Mouse (Mus musculus): Measurements from ENCODE around the gene Wdpcp. TPM values are rescaled to one million over a fixed set of nuclear protein-coding genes. Genes with fewer than 3 reads are reported as not detected.
"Not testable (repeated sequence)": the region's sequence is repeated elsewhere in the genome, so short reads cannot be mapped to it uniquely, and the experiment has no call there.

The Wdpcp gene
- total RNA-seq (2021) (10 to 100 TPM; 12.6 to 13.3 TPM), polyA plus RNA-seq (2012; rRNA removed) (2.1 and 2.5 TPM in 2 replicates)
- long read RNA-seq, transcript Wdpcp-201 (18 exons, 2,792 nt) = major isoform, 9 of 19 reads
- long read RNA-seq, partial matches to known transcripts = 1 of 19 reads
- long read RNA-seq, other reads (novel, unspliced or antisense) = 9 of 19 reads

GRCm38 (mm10) chr11:21571700-21572381 is at the start of gene Wdpcp, which contains the start of gene Mdh1:
Gene Wdpcp (plus strand): TSS chr11:21572235.
Gene Mdh1 (minus strand): TSS chr11:21572367.
- DNase-seq = peak; percentile 96

DNA sequence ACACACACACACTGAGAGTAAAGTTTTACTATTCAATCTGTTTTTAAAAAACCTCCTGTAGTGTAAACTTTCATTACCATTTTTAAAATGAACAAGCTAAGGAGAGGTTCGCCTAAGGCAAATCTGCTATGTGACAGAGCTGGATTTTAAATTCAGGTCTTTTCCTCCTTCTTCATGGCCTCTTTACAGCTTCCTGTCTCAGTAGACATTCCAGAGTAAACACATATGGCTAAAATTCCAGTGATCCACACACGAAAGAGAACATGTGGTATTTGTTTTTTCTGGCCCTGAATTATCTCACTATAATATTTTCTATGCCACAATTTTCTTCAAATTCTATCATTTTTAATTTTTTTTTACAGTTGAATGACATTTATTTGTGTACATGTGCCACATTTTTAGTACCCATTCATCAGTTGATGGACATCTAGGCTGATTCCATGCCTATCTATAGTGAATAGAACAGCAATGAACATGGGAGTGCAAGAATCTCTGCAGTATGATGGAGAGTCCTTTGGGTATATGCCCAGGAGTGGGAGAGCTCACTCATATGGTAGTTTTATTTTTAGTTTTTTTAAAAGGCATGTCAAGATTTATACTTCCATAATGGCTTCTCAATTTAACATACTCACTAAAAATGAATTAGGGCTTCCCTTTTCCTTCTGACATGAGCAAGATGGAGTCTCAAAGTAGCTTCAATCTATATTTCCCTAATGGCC is 43.2 kb upstream of the Wdpcp start:
- DNase-seq = no peak

DNA sequence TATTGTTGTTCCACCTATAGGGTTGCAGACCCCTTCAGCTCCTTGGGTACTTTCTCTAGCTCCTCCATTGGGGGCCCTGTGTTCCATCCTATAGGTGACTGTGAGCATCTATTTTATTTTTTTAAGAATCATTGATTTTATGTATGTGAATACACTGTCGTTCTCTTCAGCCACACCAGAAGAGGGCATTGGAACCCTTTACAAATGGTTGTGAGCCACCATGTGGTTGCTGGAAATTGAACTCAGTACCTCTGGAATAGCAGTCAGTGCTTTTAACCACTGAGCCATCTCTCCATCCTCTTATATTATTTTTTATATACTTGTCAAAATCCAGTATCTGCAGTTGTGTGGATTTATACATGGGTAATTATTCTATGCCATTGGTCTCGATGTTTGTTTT is 41.2 kb upstream of the Wdpcp start:
- DNase-seq = not testable (repeated sequence)

DNA sequence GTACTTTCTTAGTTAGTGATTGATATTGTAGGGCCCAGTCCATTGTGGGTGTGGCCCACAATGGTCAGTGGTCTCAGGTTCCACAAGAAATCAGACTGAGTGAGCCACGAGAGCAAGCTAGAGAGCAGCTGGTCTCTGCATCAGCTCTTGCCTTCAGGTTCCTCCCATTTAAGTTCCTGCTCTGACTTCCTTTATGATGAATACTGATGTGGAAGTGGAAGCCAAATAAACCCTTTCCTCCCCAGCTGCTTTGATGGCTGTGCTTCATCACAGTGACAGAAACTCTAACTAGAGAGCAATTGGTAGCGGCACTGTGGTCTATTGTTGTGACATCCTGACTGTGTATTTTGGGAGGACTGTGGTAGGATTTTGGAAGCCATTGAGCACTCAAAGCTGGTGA is 32.0 kb upstream of the Wdpcp start:
- no peak for DNase-seq

- no peak for DNase-seq
These were observed 31.4 kb upstream of the Wdpcp start for GRCm38 (mm10) chr11:21540622-21541021.

DNA sequence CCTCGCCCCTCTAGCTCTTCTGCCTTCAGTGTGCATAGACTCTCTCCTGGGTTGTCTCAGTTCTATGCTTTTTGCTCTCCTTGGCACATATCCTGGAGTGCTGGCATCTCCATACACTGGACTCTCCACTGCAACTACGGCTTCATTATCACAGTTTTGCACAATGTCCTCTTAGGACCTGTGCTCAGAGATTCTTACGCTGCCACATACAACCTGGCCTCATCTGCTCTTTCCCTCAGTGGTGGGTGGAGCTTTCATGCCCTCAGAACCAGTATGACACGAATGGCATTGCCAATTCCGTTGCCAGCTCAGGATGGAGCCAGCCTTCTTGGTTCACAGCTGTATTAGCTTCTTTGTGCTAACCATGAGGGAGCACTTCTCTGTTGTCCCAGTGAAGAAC is 29.3 kb upstream of the Wdpcp start:
- peak; percentile 26 for DNase-seq

- no peak for DNase-seq
These were observed 27.0 kb upstream of the Wdpcp start for GRCm38 (mm10) chr11:21545021-21545420.

DNA sequence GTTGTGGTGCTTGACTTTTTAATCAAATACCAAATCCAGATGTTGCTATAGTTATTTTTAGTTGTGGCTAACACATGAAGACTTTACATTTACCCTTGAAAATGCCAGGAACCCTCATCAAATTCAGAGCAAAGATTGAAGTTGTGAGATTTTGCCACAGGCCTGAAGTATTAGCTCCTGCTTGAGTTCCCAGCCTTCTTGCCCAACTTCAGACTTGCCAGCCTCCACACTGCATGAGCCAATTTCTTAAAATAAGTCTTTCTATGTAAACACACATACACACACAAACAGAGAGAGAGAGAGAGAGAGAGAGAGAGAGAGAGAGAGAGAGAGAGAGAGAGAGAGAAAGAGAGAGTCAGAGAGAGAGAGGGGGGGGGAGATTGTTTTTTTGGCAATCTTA is 26.1 kb upstream of the Wdpcp start:
- DNase-seq = no peak

GRCm38 (mm10) chr11:21546671-21547070 is 25.4 kb upstream of the Wdpcp start:
- DNase-seq = no peak

- no peak for DNase-seq
These were observed 24.5 kb upstream of the Wdpcp start for GRCm38 (mm10) chr11:21547518-21547917.

- DNase-seq = no peak
These were observed 23.0 kb upstream of the Wdpcp start for GRCm38 (mm10) chr11:21549052-21549451.

GRCm38 (mm10) chr11:21549754-21550153 is 22.3 kb upstream of the Wdpcp start:
- DNase-seq = no peak

DNA sequence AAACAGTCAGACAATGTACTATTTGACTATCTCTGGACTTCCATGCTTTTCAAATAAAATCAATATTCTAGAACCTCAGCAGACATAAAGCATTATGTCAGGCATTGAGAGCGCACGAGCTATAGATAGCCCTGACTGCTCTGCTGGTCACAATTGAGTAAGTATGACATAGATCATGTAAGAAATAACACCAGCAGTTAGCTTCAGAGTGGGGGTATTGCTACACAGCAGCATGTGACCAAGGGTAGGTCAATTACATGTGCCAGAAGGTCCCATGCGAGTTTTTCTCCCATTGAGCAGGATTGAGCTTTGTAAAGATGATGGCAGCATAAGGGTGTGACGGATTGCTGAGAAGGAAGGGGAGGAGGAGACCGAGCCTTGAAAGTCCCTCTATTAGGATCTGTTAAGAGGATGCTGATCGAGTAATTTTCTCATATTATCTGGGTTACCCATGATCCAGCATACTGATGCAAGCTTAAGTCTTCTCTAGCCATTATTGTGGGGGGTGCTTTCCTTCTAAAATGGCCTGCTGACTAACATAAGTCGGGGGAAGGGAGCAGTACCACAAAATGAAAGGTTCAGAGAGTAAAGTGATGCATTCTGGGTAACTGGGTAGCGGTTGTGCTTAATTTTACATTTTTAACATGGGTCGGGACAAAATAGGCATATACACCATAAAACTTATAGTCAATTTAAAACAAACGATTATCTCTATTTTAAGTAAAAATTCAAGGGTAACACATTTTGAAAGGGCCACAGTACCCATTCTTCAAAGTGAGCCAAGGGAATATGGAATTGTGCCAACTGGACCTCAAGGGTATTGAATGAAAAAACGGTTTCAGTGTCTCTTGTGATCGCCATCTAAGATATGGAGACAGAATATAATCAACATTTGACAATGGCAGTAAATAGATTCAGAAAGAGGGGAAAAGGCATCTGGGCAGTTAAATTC is 21.5 kb upstream of the Wdpcp start:
- no peak for DNase-seq

DNA sequence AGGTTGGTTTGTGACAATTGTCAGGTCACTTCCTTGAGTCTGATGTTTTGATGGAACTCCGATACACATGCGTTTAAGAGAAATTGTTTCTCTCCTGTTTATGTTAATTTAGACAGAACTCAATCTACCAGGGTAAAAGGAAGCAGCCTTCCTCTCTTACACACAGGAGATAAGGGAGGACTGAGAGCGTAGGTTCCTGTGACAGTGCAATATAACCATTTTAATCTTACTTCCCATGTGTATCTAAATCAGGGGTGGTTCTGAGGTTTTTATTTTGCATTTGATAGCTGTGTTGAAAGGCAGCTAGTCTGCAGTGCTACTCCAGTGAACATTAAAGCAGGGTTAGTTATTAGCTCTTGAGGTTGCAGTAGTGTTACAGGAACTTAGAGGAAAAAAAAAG is 20.0 kb upstream of the Wdpcp start:
- no peak for DNase-seq

GRCm38 (mm10) chr11:21559727-21560126 is 12.3 kb upstream of the Wdpcp start:
- no peak for DNase-seq

GRCm38 (mm10) chr11:21561347-21561746 is 10.7 kb upstream of the Wdpcp start:
- no peak for DNase-seq

DNA sequence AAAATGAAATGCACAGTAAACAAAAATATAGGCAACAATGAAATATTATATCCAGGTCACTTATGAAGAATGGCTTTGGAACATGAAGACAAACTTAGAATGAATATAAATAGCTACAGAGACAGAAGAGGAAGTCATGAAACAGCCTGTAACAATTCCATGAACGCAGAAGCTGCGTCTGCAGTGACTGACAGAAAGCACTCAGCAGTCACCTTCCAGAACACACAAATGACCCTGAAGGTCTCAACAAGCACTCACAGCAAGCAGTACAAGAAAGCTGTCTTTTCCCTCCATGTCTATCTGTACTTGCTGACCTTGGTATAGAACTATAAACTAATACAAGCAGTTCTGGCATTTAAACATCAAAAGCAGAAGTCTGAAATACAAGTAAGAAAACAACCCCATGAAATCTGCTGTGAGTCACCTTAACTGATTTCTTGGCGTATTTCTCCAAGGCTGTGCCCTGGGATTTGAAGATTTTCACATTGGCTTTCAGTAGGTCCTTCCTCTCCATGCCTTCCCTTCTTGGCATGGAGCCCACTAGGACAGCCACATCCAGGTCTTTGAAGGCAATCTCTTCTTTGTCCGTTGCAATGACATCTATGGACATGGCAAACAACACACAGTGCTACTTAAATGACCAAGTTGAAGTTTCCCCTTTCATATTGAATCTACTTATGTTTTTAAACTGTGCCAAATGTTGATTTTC is 8.3 kb upstream of the Wdpcp start:
- DNase-seq = peak; percentile 57

DNA sequence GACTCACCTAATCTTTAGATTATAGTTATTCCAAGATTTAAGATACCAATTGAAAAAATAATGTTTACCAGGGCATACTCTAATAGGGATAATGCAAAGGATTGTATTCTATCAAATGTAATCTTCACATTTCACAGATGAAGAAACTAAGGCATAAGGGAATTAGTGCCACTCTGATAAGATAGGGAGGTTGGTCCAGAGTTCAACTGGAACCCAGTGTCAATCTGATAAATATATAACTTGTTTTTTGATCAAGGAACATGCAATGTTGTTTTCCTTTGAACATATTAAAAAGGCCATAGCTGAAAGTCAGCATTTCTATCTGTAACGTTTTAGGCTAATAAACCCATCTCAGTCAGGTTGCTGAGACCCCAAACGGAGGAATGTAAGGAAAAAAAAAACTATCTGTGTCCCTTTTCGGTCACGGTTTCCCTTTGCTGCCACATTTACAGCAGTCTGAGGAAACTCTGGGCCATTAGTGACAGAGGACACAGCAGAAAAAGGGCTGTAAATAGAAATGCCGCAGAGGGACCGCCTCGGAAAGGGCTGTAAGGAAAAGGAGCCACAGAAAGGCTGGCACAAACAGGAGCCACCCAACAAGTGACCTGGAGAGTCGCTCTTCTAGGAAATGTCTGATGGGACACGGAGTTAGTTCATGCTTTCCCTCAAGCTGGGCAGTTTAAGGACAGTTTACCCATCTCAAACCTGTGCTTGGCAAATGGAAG is 7.2 kb upstream of the Wdpcp start:
- no peak for DNase-seq

DNA sequence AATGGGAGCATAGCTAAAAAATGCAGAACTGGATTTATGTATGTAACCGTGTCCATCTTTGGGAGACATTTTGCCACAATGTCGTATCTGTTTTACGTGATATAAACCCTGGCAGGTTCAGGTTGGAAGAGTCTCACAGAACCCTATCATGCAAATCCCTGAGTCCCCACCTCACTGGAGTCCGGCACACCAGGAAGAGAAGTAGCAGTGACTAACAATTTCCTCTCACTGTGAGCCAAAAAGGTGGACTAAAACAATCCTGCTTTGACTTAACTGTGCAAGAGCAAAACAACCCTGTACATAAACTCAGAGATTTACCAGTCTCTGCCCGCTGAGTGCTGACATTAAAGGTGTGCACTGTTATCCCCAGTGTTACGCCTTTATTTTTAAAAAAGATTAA is 5.1 kb upstream of the Wdpcp start:
- DNase-seq = no peak

- DNase-seq = no peak
These were observed 4.3 kb upstream of the Wdpcp start for GRCm38 (mm10) chr11:21567733-21568132.

DNA sequence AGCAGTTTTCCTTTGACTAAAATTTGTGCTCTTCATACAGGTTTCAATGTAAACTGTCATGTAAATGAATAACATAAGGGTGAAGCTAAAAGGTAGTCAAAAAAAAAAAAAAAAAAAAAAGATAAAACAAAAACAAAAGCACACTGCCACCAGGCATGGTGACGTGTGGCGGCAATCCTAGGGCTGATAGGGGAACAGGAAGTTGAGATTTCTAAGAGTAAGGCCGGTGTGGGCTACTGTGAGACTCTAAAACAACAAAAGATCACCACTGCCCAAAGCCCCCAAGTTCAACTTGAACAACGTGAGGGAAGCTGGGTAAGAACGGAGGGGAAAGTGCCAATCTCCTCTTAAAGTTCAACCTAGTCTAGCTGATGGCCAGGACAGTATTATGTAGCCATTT is 3.0 kb upstream of the Wdpcp start:
- no peak for DNase-seq

Data from adrenal gland, adult 2 months (tissue).